Mouse (Mus musculus): ENCODE data around the gene Med20. TPM values are rescaled to one million over a fixed set of nuclear protein-coding genes. Genes with fewer than 3 reads are reported as not detected.
A peak's percentile ranks its signal among the peaks of the same experiment; 100 is the strongest.

Med20 gene
- total RNA-seq (2021) = 10 to 100 TPM; 21.4 to 23.5 TPM

DNA sequence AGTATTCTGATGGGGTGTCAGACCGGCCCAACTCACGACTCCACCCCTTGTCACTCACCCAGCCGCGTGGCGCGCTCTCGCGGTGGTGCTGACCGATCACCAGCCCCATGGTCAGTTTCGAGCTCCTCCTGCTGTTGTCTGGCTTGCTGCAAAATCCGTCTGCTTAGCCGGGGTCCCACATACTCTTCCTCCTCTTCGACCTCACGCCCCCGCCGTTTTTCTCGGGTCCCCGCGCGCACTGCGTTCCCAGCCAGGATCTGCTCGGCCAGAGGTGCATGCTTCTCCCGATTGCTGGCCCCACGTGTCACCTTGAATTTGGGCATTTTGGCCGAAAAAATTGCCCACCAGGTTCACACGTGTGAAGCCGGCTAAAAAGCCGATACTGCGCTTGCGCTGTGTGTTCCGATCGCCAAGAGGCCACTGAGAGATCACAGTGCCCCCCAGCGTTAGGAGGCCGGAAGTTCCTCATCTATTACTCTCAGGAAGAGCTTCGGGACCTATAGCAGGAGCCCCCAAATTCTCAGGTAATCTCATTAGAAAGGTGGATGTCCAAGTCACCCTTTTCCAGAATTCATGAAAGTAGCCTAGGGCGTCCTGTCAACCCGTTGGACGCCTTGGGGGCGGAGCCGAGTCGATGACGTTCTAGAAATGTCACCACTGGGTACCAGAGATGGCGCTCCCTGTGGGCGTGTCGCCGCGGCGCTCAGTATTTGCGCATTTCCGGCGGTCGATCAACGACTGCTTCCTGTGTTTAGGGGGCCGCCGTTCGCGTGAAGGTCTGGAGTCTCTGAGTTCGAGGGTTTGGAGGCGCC is at the start of gene Med20, which contains the start of the genes Bysl and Gm20517:
Gene Med20, plus strand, starts transcription at position 734 of the 812 bp plus-strand sequence.
Gene Bysl, minus strand, starts transcription at position 644 of the 812 bp plus-strand sequence.
Gene Gm20517, plus strand, starts transcription at position 741 of the 812 bp plus-strand sequence.
- intact Hi-C loops (cut with DNase I) = no loop called here

GRCm38 (mm10) chr17:47562875-47563274 is 48.5 kb upstream of the Med20 start:
- no peak for DNase-seq (ENCODE audit: extremely low spot score in 1 of 2, low spot score in 2 of 2)
- intact Hi-C loops (cut with DNase I) = no loop called here

More for the DNA sequence above, at the start of gene Med20, which contains the start of the genes Bysl and Gm20517:
- peak; percentile 94 to 98 for DNase-seq (ENCODE audit: extremely low spot score in 1 of 2, low spot score in 2 of 2)

GRCm38 (mm10) chr17:47564612-47565011 is 46.8 kb upstream of the Med20 start:
- intact Hi-C loops (cut with DNase I) = no loop called here
- no peak for DNase-seq (ENCODE audit: extremely low spot score in 1 of 2, low spot score in 2 of 2)

DNA sequence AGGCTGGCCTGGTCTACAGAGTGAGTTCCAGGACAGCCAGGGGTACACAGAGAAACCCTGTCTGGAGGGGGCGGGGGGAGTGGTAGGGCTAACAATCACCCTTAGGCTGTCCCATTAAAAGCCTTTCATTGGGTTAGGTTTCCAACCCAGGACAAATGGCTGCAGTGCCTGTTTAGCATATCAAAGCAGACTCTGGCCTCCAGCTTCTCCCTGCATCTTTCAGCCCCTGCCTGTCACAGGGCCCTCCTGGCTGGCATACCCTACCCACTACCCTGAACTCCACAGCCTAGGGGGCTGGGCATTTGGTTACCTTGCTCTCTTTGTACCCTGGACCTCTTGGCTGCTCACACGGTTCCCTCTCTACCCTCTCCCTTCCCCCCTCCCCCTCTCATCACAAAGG is 45.2 kb upstream of the Med20 start:
- intact Hi-C loops (cut with DNase I) = no loop called here
- no peak for DNase-seq (ENCODE audit: extremely low spot score in 1 of 2, low spot score in 2 of 2)

GRCm38 (mm10) chr17:47567271-47567670 is 44.1 kb upstream of the Med20 start:
- no peak for DNase-seq (ENCODE audit: extremely low spot score in 1 of 2, low spot score in 2 of 2)
- intact Hi-C loops (cut with DNase I) = no loop called here

DNA sequence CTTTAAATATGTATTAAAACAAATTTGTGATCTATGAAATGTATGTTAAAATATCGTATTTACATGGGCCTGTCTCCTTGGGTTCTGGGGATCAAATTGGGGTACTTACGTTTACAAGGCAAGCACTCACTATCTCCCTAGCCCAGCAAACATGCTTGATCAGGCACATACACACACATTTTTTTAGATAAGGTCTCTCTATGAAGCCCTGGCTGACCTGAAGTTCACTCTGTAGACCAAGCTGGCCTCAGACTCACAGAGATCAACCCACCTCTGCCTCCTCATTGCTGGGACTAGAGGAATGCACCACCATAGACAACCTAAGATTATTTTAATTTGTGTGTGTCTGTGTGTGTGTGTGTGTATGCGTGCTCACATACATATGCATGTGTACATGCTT is 43.0 kb upstream of the Med20 start:
- intact Hi-C loops (cut with DNase I) = no loop called here
- DNase-seq (ENCODE audit: extremely low spot score in 1 of 2, low spot score in 2 of 2) = no peak

DNA sequence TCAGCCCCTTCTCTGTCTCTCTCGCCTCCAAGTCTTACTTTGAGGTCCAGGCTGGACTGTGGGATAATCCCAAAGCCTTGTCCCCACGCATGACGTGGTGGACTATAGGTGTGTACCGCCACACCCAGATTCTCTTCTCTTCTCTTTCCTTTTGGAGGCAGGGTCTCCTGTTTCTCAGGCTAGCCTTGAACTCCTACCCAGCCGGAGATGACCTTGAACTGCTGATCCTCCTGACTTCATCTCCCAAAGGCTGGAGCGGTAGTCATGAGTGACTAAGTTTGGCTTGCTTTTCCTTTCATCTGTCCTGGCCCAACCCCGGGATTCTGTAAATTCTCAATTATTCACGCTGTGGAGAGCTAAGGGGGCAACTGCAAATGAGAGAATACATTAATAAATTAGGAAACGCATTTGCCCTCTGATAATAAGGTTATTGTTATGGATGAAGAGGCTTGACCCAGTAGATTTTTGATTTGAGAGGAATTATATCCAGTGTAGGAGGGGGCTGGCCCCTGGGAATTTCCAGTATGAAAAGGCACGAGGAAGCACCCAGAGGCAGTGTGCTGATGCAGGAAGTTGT is 42.3 kb upstream of the Med20 start:
- DNase-seq (ENCODE audit: extremely low spot score in 1 of 2, low spot score in 2 of 2) = no peak
- intact Hi-C loops (cut with DNase I) = no loop called here

DNA sequence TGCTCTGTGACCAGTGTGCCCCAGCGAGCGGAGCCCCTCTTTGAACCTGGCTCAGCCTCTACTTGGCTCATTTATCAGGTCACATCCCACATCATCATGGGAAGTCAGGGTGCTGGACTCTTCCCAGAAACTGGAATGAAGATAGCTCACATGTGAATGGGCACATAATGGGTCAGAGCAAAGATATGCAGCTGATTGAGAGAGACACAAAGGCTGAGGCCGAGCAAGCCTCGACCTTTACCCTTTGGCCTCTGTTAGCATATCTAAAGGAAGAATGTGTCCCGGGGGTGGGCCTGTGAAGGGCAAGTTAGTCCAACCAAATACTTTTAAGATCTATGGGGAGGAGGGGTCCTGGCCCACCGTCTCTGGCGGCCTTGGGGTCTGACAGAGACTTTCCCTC is 39.8 kb upstream of the Med20 start:
- intact Hi-C loops (cut with DNase I) = no loop called here
- no peak for DNase-seq (ENCODE audit: extremely low spot score in 1 of 2, low spot score in 2 of 2)

- intact Hi-C loops (cut with DNase I) = no loop called here
- DNase-seq (ENCODE audit: extremely low spot score in 1 of 2, low spot score in 2 of 2) = no peak
Measured at GRCm38 (mm10) chr17:47572436-47572835, 38.9 kb upstream of the Med20 start.

GRCm38 (mm10) chr17:47574028-47574427 is 37.4 kb upstream of the Med20 start:
- no peak for DNase-seq (ENCODE audit: extremely low spot score in 1 of 2, low spot score in 2 of 2)
- intact Hi-C loops (cut with DNase I) = no loop called here

- intact Hi-C loops (cut with DNase I) = no loop called here
- DNase-seq (ENCODE audit: extremely low spot score in 1 of 2, low spot score in 2 of 2) = no peak
Measured at GRCm38 (mm10) chr17:47574830-47575229, 36.6 kb upstream of the Med20 start.

DNA sequence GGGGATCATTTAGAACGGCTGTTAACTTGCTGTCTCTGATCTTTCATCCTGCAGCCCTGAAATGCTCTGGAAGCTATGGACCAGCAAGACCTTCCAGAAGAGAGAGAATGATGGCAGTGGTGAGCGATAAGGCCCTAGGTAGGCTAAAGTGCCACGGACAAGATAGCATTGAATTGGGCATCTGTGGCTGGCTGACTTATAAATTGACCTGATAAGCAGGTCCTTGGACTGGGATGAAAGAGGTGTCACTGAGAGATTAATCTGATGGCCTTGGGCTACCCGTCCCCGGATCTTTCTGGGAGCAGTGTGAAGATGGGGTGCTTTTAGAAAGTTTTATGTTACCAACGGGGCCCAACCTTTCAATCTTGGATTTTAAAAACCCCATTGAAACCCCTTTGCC is 32.7 kb upstream of the Med20 start:
- intact Hi-C loops (cut with DNase I) = no loop called here
- no peak for DNase-seq (ENCODE audit: extremely low spot score in 1 of 2, low spot score in 2 of 2)

DNA sequence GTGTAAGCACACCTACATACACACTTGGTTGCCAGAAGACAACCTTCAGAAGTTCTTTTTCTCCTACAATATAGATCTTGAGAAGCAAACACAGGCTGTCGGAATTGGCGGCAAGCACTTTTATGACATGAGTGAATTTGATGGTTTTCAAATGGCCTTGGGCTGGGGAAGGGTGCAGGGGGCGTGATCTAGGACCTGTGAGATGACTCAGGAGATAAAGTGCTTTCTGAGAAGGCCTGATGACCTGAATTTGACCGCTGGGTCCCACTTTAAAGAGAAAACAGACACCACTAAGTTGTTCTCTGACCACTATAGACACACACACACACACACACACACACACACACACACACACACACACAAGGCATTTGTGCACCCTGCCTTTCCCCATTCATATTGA is 30.4 kb upstream of the Med20 start:
- intact Hi-C loops (cut with DNase I) = no loop called here
- DNase-seq (ENCODE audit: extremely low spot score in 1 of 2, low spot score in 2 of 2) = no peak

DNA sequence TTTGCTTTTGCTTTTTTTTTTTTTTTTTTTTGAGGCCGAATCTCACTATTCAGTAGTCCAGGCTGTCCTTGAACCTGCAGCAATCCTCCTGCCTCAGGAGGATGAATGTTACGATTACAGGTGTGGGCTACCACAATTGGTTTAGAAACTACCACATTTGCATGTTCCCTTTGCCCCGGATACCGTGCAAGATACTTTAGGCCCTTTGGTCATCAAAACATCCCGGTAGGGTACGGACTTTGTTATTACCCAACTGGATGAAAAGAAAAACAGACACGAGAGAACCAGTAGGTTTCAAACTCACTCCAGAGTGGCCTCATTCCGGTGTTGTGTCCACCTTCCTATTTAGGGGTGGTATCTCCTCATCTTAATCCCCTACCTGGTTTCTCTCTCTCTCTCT is 22.9 kb upstream of the Med20 start:
- DNase-seq (ENCODE audit: extremely low spot score in 1 of 2, low spot score in 2 of 2) = no peak
- intact Hi-C loops (cut with DNase I) = no loop called here

- intact Hi-C loops (cut with DNase I) = no loop called here
- DNase-seq (ENCODE audit: extremely low spot score in 1 of 2, low spot score in 2 of 2) = no peak
Measured at GRCm38 (mm10) chr17:47591073-47591472, 20.3 kb upstream of the Med20 start.

DNA sequence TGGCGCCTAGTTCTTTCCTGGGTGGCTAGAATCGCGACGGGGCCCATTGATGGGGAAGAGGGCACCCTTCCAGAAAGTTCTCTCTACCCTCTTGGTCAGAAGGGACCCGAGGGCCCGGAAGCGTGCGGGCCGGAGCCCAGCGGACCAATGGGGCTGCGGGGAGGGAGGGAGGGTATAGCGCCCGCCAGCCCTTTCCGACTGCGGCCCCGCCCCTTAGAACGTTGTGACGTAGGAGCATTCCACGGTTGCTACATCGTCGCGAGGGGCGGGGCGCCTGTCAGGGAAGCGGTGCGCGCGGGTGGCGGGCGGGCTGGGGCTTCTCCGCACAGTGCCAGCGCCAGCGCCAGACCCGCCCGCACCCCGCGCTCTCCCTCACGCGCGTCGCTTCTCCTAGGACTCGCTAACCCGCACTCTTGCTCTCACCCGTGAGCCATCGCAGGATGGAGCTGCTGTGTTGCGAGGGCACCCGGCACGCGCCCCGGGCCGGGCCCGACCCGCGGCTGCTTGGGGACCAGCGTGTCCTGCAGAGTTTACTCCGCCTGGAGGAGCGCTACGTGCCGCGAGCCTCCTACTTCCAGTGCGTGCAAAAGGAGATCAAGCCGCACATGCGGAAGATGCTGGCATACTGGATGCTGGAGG is 18.0 kb upstream of the Med20 start:
- intact Hi-C loops (cut with DNase I) = no loop called here
- peak; percentile 84 to 98 for DNase-seq (ENCODE audit: extremely low spot score in 1 of 2, low spot score in 2 of 2)

DNA sequence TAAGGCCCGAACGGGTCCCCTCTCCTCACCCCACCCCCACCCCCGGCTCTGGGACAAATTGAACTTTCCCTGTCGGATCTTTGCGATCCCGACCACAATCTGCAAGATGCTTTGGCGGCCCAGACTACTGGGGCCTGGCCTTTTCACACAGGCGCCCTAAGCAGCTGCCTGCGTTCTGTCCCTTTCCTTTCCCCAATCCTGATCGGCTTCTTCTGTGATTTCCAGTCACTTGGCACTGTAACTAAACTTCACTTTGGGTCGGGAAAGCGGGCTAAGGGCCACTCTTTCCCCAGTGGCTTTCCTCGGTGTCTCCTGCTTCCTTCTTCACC is 17.6 kb upstream of the Med20 start:
- intact Hi-C loops (cut with DNase I) = loop anchor here (2.0 kb wide), 1 partner anchor 83 kb away; no protein-coding TSS in a partner anchor
- DNase-seq (ENCODE audit: extremely low spot score in 1 of 2, low spot score in 2 of 2) = no peak

DNA sequence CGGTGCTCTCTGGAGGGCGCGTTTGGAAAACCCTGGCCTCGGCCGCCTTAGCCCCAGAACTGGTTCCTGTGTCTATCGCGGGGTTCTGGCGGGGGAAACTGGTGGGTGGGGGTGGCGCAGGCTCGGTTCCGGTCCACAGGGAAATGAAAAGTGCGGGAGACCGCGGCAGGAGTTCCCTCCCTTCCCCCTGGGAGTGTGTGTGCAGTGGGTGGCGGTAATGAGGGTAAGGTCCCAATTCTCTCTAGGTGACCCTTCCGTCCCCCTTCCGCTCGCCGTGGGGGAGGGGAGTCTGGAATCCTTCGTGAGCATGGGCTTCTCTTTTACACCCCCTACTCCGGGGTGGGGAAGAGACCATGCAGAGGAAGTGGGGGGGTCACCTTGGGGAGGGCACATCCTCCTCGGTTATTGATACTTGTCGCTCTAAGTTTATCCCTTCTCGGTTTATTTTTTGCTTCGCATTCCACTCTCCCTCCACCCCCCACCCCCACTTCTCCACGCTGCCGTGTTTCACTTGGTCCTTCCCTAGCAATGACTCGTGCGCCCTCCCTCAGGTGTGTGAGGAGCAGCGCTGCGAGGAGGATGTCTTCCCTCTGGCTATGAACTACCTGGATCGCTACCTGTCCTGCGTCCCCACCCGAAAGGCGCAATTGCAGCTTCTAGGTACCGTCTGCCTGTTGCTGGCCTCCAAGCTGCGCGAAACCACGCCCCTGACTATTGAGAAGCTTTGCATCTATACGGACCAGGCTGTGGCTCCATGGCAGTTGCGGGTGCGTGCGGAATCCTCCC is 17.0 kb upstream of the Med20 start:
- DNase-seq (ENCODE audit: extremely low spot score in 1 of 2, low spot score in 2 of 2) = peak in 1 of 2 experiments; percentile 60

DNA sequence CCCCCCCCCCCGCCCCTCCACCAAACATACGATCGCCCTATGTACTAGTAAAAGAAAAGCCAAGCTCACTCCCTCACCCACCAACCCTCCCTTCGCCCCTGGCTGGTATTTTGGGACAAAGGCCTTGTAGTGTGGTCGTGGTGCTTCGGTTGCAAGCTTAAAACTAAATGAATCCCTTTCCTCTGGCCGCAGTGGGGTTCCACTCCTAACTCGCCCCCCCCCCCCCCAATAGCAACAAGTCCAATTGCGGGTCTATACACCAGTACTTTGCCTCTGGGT is 16.5 kb upstream of the Med20 start:
- no peak for DNase-seq (ENCODE audit: extremely low spot score in 1 of 2, low spot score in 2 of 2)
- intact Hi-C loops (cut with DNase I) = loop anchor here (2.0 kb wide), 1 partner anchor 84 kb away; no protein-coding TSS in a partner anchor

More for the DNA sequence above, 17.0 kb upstream of the Med20 start:
- intact Hi-C loops (cut with DNase I) = loop anchor here (2.0 kb wide), 1 partner anchor 84 kb away; no protein-coding TSS in a partner anchor
